Mouse (Mus musculus): ENCODE data around the gene Cherp.

- no peak for TF ChIP-seq CTCF (IDR thresholded peaks at IDR 0.05; ENCODE audit: borderline replicate concordance, control insufficient read depth, extremely low read depth, insufficient read depth, low read length, poor library complexity)
- no peak for TF ChIP-seq POLR2A (IDR thresholded peaks at IDR 0.05; ENCODE audit: control insufficient read depth, extremely low read depth, insufficient read depth, low read length, poor library complexity)
These were observed 19.7 kb downstream of the Cherp start for GRCm38 (mm10) chr8:72455317-72455716.
